Mouse (Mus musculus) small intestine, adult 2 months (tissue): ENCODE measurements at regions not wholly inside any gene's neighbourhood (a gene's known extent, or its start where the extent isn't known, plus 50 kb on each side); places are given as distances from the start of the nearest gene placed in this dataset.
A peak's percentile ranks its signal among the peaks of the same experiment; 100 is the strongest.

Source experiments
- H3K27ac ChIP-seq: fragments of 200-500 bp; 2 replicates; pipeline ENCODE4 v1.5.1; 2012; ENCODE audit warnings: low read depth, low read length, control low read depth, inconsistent platforms; ENCODE audit not compliant: insufficient read depth
- H3K27me3 ChIP-seq: fragments of 200-500 bp; 2 replicates; pipeline ENCODE4 v1.6.1; 2012; ENCODE audit warnings: mild to moderate bottlenecking, moderate library complexity, low read length, inconsistent platforms; ENCODE audit not compliant: control insufficient read depth, insufficient read depth
- H3K36me3 ChIP-seq: fragments of 200-500 bp; 2 replicates; pipeline ENCODE4 v1.6.1; 2012; ENCODE audit warnings: mild to moderate bottlenecking, low read length, control low read depth, inconsistent platforms; ENCODE audit not compliant: control insufficient read depth, insufficient read depth
- H3K4me1 ChIP-seq: fragments of 200-500 bp; 2 replicates; pipeline ENCODE4 v1.6.1; 2012; ENCODE audit warnings: low read length, inconsistent platforms, mixed read lengths; ENCODE audit not compliant: control insufficient read depth, insufficient read depth, insufficient read length
- H3K4me3 ChIP-seq: fragments of 200-500 bp; 2 replicates; pipeline ENCODE4 v1.5.1; 2012; ENCODE audit warnings: low read depth, mild to moderate bottlenecking, control low read depth, inconsistent platforms, low read length, moderate library complexity
- CTCF ChIP-seq: fragments of 200-500 bp; IDR thresholded peaks from 2 replicates; pipeline ENCODE4 v1.5.1; 2012; ENCODE audit warnings: low read depth, mild to moderate bottlenecking, control low read depth, inconsistent platforms, low read length, moderate library complexity, mixed read lengths; ENCODE audit not compliant: insufficient replicate concordance, insufficient read length; ENCODE audit errors: extremely low read depth
- POLR2A ChIP-seq: fragments of 200-500 bp; IDR thresholded peaks from 2 replicates; pipeline ENCODE4 v1.6.1; 2012; ENCODE audit warnings: low read depth, mild to moderate bottlenecking, control low read depth, inconsistent platforms, low read length, moderate library complexity
- whole genome bisulfite sequencing: fragments of 180-500 bp; shearing (Covaris S2); methylation state at CpG from one replicate; pipeline ENCODE4 v1.1.7; 2018; 5-methylcytosine and 5-hydroxymethylcytosine counted together

DNA sequence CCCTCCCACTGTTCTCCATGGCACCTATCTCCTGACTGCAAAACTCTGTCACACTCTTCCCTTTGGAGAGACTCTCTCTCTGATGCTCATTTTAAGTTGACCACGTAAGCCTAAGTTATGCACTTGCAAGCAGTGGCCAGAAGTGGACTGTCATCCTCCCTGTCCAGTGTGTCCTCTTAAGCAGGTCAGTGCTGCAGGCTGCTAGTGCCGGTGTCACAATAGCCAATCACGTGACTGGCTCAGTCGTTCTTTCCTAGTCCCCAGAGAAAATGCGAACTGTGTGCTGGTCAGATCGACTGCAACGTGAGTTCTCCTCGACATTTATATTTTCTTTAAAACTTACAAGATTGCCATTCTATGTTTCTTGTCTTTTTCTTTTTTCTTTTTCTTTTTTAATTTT lies 84.6 kb upstream of the Pced1b start:
- no peak overlapping the region for H3K27ac ChIP-seq
- TF ChIP-seq CTCF (no peak), POLR2A (no peak)
- H3K36me3 ChIP-seq: no peaks in the 10 kb centered on the region
- no peaks in the 10 kb centered on the region for H3K27me3 ChIP-seq
- no peaks in the 10 kb centered on the region for H3K4me1 ChIP-seq
- 87% methylated on average over 8 of the region's 8 CpGs for WGBS
- H3K4me3 ChIP-seq: no peak overlapping the region

DNA sequence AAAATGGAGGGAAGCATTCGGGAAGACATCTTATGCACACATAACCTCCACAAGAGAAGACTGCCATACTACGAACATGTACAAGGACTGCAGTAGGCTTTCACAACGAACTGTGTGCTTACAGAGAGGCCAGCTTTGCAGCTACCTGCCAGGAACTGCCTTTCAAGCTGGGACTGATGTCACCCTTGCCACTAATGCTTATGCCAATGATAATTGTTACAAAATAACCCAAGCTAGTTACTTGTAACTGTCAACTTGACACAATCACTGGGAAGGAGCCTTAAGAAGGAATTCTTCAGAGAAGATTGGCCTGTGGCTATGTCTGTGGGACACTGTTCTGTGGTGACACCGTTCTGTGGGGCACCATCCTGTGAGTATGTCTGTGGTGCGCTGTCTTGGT lies 85.4 kb upstream of the Pced1b start:
- TF ChIP-seq POLR2A: no peak
- no peak for TF ChIP-seq CTCF
- 87% methylated on average over 5 of the region's 5 CpGs for WGBS
- Histone ChIP-seq H3K36me3 (no peaks in the 10 kb centered on the region), H3K27ac (no peak overlapping the region), H3K4me3 (no peak overlapping the region), H3K4me1 (no peaks in the 10 kb centered on the region), H3K27me3 (no peaks in the 10 kb centered on the region)

DNA sequence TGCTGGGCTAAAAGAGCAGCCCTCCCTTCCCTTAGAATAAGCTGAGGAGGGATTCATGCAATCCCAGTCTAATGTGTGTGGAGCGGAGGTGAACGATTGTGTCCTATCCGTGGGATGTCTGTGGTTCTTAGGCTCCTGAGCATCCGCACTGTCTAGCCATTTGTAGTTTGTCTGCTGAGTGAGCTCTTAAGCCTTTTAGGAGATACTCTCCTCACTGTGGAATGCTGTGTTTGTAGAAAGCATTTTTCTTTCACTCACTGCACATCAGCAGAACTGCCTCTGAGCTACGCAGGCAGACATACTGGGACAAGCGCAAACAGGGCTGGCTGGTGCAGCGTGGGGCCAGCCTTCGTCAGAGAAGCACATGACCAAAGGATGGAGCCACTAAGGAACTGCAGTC lies 94.6 kb upstream of the Pced1b start:
- TF ChIP-seq CTCF: no peak
- no peak for TF ChIP-seq POLR2A
- 42% methylated on average over 8 of the region's 8 CpGs for WGBS
- H3K36me3 ChIP-seq: no peaks in the 10 kb centered on the region
- no peak overlapping the region for H3K4me3 ChIP-seq
- H3K27ac ChIP-seq: no peak overlapping the region
- H3K27me3 ChIP-seq: no peaks in the 10 kb centered on the region
- H3K4me1 ChIP-seq: no peaks in the 10 kb centered on the region

DNA sequence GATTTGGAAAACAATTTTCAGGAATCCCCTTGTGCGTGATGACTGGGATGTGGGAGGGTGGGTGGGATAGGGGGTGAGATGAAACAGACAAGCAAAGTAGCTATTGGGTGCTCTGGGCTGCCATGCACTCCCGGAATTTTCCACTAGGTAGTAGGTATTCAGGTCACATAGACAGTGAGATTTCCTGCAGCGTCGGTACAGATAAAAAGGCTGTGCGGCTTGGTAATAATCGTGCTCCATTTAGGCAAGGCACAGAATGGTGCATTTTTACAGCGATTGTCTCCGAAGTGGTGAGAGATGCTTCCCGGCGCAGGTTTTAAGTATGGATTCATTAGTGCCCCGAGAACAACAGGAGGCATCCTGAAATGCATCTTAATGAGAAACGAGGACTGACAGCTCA lies 95.1 kb upstream of the Pced1b start:
- Histone ChIP-seq H3K4me3 (no peak overlapping the region), H3K27ac (no peak overlapping the region), H3K4me1 (no peaks in the 10 kb centered on the region), H3K36me3 (no peaks in the 10 kb centered on the region), H3K27me3 (no peaks in the 10 kb centered on the region)
- WGBS: 80% methylated on average over 12 of the region's 12 CpGs
- TF ChIP-seq POLR2A: no peak
- no peak for TF ChIP-seq CTCF

DNA sequence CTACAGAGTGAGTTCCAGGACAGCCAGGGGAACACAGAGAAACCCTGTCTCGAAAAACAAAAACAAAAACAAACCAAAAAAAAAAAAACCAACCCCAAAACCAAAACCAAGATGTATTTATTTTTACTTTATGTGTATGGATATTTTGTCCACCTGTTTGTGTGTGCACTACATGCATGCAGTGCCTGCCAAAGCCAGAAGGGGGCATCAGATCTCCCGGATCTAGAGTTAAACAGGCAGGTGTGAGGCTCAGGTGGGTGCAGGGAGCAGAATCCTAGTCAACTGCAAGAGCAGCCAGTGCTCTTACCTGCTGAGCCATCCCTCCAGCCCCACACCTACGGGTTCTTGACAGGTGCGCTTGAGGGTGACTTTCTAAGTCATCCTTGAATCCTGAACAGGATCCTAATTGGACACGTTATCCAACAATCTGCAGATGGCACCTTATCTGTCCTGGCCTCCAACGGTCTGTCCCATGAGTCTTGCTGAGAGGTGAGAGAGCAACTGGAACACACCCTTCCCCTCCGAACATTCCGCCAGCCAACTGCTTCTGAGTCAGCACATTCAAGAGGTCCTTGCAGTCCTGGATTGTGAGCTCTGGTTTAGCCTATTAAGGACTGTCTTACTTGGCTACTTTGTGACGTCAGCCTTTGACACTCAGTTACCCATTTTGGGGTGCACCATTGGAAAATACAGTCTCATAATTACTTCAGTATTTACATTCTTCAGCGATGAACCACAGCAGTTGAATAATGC lies 95.4 kb upstream of the Slc38a4 start:
- Histone ChIP-seq H3K36me3 (no peaks in the 10 kb centered on the region), H3K4me3 (no peak overlapping the region), H3K27me3 (no peaks in the 10 kb centered on the region), H3K4me1 (no peaks in the 10 kb centered on the region), H3K27ac (no peak overlapping the region)
- 80% methylated on average over 10 of the region's 10 CpGs for WGBS
- TF ChIP-seq CTCF (no peak), POLR2A (no peak)

DNA sequence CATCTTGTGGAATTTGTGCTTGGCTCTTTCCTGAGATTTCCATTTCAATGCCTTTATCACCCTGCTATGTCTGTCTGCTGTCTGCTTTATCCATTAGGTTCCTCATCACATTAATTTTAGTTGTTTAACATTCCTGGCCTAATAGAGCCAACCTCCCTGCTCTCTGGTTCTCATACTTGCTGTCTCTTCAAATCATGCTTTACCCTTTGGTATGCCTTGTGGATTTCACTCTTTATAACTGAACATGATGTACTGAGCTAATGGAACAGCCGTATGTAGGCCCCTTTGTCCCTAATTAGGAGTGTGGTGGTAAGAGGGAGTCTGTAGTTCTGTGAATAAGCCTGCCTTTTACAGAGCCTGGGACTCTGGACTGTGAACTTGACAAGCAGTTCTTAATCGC lies 86.2 kb upstream of the Slc38a4 start:
- TF ChIP-seq POLR2A: no peak
- TF ChIP-seq CTCF: no peak
- 71% methylated on average over 2 of the region's 2 CpGs for WGBS
- Histone ChIP-seq H3K27me3 (no peaks in the 10 kb centered on the region), H3K27ac (no peak overlapping the region), H3K36me3 (no peaks in the 10 kb centered on the region), H3K4me1 (no peaks in the 10 kb centered on the region), H3K4me3 (no peak overlapping the region)

DNA sequence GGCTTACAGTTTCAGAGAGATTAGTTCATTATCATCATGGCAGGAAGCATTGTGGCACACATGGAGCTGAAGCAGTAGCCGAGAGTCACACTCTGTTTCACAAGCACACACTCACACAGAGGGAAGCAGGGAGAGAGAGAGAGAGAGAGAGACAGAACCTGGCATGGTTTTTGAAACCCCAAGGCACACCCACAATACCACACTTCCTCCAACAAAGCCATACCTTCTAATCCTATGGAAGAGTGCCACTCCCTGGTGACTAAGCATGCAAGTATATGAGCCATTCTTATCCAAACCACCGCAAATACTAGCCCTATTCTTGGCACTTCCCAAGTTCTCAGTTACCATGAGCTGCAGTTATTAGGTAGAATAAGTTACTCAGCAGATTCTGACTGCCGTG lies 82.5 kb upstream of the Slc38a4 start:
- no peaks in the 10 kb centered on the region for H3K27me3 ChIP-seq
- H3K4me3 ChIP-seq: no peak overlapping the region
- no peaks in the 10 kb centered on the region for H3K36me3 ChIP-seq
- TF ChIP-seq POLR2A: no peak
- TF ChIP-seq CTCF: no peak
- no peak overlapping the region for H3K27ac ChIP-seq
- no peaks in the 10 kb centered on the region for H3K4me1 ChIP-seq
- 67% methylated on average over 3 of the region's 3 CpGs for whole genome bisulfite sequencing

DNA sequence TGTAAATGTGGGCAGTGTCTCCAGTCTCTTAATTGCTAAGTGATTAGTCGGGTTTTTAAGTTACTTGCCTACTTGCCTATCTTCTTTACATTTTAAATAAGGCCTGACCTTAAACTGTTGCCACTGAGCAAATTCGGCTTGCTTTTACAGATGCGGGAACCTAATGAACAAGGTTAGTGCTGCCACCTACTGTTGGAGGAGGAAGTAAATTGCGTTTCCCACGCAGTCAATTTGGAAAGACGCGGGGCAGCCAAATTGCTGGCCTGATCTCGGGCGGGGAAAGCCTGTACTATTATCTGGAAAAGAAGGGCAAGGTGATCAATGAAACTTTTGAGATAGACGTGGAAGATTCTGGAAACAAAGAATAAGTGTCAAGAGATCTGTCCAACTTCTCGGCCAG lies 79.5 kb upstream of the Slc38a4 start:
- no peaks in the 10 kb centered on the region for H3K27me3 ChIP-seq
- WGBS: 6% methylated on average over 11 of the region's 11 CpGs
- H3K4me3 ChIP-seq: no peak overlapping the region
- no peaks in the 10 kb centered on the region for H3K36me3 ChIP-seq
- no peak overlapping the region for H3K27ac ChIP-seq
- no peaks in the 10 kb centered on the region for H3K4me1 ChIP-seq
- TF ChIP-seq POLR2A (no peak), CTCF (peak; percentile 32; the same call in 1 of the 2 replicates)
